Mouse (Mus musculus) induced T-regulatory cell, adult 2 months (primary cell): ENCODE measurements around the gene Sdk1.

Experiments used
- DNase-seq: peaks from one replicate; pipeline ENCODE4 v3.0.0-alpha.2; 2012; ENCODE audit warnings: low read depth

Sdk1 gene

DNA sequence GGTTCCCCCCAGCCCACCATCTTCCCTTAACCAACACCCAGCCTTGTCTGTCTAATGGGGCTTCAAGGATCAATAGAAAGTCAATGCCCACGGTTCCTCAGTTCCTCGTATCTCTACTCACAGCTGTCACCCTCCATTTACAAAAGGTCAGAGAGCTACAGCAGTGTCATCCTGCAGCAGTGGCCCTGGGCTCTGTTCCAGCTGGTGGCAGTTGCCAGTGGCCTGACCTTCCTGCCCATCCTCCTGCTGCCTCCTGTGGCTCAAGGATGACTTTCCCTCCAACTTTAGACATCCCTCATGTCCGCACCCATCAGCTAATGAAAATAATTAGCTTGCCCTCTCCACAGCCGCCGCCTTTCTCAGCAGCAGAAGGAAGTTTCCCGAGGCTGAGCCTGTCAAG is 759.8 kb downstream of the Sdk1 start:
- no peak for DNase-seq

GRCm38 (mm10) chr5:142001973-142002372 is 760.7 kb downstream of the Sdk1 start:
- no peak for DNase-seq

DNA sequence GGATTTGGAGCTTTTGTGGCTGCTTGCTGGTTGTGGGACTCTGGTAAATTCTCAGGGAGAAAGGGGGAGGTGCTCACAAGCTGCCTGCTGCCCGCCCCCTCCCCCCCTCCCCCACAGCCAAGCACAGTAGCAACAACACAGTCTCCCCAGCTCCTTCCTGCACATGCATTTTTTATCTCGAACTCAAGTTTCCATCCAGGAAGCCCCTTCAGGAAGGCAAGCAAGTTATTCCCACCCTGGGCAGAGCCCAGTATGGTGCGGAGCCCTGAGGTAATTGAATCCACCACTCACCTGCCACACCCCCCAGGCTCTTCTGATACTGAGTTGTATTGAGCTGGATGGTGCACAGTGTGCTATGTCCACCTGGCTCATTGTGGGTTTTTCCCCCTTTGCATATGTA is 768.9 kb downstream of the Sdk1 start:
- DNase-seq: no peak

DNA sequence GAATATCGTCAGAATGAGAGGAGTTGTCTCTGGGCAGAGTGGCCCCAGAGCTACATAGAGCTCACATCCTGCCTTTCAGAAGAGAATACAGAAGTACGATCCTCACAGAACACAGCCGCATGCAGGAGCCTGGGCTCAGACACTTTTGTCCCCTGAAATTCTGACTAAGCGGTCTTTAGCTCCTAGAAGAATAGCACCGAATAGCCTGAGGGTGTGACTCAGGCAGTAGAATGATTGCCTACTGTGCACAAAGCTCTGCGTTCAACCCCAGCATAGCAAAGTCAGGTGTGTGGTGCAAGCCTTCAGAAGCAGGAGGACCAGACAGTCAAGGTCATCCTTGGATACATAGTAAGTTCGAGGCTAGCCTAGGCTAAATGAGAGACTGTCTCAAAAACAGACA is 775.7 kb downstream of the Sdk1 start:
- DNase-seq: no peak

GRCm38 (mm10) chr5:142022877-142023580 is 781.7 kb downstream of the Sdk1 start:
- no peak for DNase-seq

- no peak for DNase-seq
Measured at GRCm38 (mm10) chr5:142024448-142024847, 783.2 kb downstream of the Sdk1 start.

GRCm38 (mm10) chr5:142036536-142036935 is 795.2 kb downstream of the Sdk1 start:
- DNase-seq: no peak

DNA sequence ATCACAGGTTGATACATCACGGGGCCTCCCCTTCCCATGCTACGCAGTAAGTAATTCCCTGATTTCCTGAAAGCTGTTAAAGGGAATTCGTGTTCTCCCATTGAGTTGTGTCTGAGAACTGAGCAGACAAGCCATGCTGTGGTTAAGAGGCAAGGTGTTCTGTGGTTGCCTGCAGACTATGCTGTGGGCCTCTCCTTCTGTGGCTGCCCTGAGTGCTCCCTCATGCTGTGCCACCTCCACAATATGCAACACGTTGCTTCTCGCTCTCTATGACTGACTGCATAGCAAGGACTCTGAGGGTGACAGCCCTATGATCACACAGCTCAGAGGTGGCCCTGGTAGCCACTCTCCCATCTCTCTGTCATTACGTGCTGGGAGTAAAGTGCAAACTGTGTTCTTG is 797.9 kb downstream of the Sdk1 start:
- DNase-seq: peak; percentile 8

DNA sequence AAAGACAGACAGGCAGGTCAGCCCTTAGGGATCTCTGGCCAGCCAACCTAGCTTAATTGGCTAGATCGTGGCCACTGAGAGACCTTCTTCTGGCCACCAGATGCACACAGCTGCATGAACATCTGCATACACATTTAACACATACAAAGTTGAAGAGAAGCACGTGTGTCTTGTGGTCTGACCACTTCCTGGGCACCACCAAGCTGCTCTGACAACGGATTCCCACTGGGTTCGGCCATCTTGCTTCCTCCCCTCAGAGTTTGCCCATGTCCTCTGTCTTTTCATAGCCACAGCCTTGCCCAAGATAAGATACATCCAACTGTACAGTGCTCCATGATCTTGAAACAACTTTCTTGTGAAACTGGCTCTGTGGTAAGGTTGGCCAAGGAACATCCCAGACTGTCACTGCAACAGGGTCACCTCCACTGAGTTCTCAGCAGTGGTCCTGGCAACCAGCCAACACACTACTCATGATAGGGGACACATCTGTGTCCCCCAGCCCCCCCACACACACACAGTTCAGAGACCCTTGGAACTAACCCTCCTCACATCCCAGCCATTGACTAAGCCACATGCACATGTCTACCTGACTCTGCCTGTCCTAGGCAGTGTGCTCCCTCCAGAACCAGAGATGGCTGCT is 798.7 kb downstream of the Sdk1 start:
- peak; percentile 62 for DNase-seq

- DNase-seq: no peak
Measured at GRCm38 (mm10) chr5:142041226-142041802, 800.0 kb downstream of the Sdk1 start.

DNA sequence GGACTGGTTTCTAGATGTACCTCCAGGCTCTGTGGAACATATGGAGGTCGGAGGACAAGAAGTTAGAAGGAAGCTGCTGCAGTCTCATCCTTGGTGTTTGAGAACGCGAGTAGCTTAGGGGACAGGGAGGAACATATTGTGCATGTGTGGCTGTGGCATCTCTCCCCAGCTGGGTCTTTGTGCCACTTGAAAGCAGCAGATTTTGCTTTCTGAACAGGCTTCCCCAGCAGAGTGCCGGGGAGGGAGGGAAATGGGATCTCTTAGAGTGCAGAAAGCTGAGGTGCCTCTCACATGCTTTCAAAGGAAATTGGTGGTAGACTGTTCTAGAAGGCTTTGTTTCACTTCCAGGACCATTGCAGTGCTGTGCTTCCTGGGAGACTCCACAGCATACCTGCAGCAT is 820.5 kb downstream of the Sdk1 start:
- no peak for DNase-seq

GRCm38 (mm10) chr5:142071322-142071721 is 830.0 kb downstream of the Sdk1 start:
- no peak for DNase-seq

DNA sequence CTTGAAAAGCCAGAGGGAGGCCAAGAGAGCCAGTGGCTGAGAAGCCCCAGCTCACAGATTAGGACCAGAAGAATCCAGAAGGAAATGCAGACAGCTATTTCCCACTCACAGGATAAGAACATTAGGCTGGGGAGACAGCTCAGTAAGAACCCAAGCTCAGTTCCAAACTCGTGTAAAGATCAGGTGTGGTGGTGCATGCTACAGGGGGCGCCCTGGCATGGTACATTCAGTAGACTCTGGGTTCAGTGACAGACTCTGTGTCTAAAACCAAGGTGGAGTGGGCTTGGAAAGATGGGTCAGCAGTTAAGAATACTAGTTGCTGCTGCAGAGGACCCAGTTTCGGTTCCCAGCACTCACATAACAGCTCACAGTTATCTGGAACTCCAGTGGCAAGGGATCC is 832.6 kb downstream of the Sdk1 start:
- DNase-seq: no peak

- no peak for DNase-seq
Measured at GRCm38 (mm10) chr5:142074561-142075500, 833.5 kb downstream of the Sdk1 start.

- DNase-seq: peak; percentile 5
Measured at GRCm38 (mm10) chr5:142080661-142081060, 839.4 kb downstream of the Sdk1 start.

GRCm38 (mm10) chr5:142081076-142081475 is 839.8 kb downstream of the Sdk1 start:
- no peak for DNase-seq

GRCm38 (mm10) chr5:142096377-142096841 is 855.1 kb downstream of the Sdk1 start:
- DNase-seq: no peak

DNA sequence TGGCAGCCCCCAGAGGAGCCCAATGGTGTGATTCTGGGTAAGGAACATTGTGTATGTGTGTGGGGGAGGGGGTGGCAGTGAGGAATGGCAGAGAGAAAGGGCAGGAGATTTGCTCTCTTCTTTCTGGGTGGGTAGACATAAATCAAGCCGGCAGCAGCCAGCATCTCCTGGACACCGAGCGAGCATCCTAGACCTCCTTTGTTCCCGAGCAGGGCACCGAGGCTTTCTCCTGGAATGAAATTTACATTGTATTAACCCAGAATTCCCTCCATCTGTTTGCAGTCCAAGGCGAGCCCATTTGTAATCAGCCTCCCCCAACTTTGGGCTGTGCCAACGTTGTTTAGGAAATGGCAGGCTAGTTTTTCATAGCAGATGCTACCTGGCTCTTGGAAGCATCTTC is 858.9 kb downstream of the Sdk1 start:
- no peak for DNase-seq

DNA sequence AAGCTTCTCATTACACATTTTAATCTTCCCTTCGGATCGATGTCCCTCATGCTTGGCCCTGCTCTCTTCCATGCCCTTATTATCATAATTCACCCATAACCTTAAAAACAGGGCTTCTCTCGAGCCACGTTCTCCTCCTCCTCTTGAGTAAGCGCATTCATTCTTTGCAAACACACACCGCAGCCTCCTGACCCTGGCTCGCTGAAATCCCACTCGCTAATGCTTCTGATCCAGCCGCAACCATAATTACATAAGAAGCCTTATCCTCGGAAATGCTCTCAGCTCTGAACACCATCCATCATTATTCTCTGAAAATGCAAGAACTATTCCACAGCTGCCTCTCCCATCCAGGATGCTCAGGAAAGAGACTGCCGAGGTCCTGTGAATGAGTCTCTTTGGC is 866.1 kb downstream of the Sdk1 start:
- no peak for DNase-seq

- no peak for DNase-seq
Measured at GRCm38 (mm10) chr5:142111989-142112388, 870.7 kb downstream of the Sdk1 start.

DNA sequence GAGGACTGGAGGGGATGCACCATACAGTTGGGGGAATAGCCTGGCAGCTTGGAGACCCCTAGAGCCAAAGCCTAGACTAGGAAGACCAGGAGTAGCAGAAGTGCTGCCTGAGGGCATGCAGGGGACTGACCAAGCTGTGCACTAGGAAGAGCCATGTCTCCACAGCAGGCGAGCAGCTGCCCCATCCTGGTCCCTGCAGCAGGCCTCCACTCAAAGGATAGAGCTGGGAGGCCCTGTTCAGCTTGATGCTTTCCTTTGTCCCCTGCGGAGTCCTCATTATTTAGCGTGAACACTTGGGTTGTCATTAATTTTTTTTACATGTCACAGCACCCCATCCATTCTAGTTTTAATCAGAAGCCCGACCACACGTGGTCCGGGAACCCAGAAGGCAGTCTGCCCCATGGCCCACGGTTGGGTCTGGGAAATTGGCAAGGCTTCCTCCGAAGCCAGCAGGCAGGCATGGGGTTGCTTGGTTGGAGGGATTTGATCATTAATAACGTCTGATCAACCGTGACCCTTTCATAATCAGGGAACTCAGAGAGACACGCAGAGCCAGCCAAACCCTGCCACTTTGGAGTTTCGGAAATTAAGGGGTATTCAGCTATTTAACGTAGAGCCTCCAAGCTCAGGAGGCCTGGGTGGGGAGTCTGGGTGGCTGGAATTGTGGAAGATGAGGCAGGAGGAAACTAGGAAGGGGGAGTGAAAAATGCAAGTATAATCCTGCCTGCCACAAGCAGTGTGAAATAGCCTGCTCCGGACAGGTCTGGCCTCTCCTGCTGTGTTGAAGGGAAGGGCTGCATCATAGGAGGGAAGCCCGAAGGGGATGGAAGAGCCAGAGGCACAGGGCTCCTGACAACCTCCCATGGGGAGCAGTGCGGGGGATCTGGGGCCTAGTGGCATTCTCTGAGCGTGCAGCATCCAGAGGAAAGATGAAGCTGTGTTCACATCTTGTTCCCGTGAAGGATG is 872.2 kb downstream of the Sdk1 start:
- DNase-seq: no peak
